Mouse (Mus musculus): ENCODE measurements around the gene Sun5.
A peak's percentile ranks its signal among the peaks of the same experiment; 100 is the strongest.
"Not testable (repeated sequence)": the region's sequence is repeated elsewhere in the genome, so short reads cannot be mapped to it uniquely, and the experiment has no call there.

The Sun5 gene

GRCm38 (mm10) chr2:153870984-153871383, at the start of gene Sun5:
Gene Sun5 (minus strand): TSS chr2:153871084.
- DNase-seq (ENCODE audit: low spot score in 2 of 2), result no peak

DNA sequence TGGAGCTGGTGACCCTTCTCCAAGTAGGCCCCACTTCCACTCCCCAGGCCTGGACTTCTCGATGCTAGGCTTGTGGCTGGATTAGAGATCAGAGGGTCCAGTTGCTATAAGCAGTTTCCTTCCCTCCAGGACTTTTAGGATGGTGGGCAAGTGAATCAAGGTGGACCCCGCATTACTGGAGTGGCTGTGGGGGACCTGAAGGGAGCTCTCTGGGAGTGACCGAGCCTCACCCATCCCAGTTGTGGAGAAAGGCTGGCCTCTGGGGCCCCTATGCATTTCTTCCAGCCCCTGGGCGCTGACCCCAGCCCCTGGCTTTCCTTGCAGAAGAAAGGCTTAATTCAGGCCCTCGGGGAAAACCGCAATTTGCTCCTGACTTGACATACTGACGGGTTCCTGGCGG, 47.0 kb upstream of the Sun5 start, which contains the start of gene Bpifb3:
Bpifb3 (plus strand) TSS at position 301 of the 400 bp plus-strand sequence.
- no peak for DNase-seq (ENCODE audit: low spot score in 2 of 2)

GRCm38 (mm10) chr2:153914151-153914550, 43.3 kb upstream of the Sun5 start:
- peak in 1 of 2 experiments; percentile 23 for DNase-seq (ENCODE audit: low spot score in 2 of 2)

GRCm38 (mm10) chr2:153906626-153907025, 35.7 kb upstream of the Sun5 start:
- DNase-seq (ENCODE audit: low spot score in 2 of 2), result no peak

DNA sequence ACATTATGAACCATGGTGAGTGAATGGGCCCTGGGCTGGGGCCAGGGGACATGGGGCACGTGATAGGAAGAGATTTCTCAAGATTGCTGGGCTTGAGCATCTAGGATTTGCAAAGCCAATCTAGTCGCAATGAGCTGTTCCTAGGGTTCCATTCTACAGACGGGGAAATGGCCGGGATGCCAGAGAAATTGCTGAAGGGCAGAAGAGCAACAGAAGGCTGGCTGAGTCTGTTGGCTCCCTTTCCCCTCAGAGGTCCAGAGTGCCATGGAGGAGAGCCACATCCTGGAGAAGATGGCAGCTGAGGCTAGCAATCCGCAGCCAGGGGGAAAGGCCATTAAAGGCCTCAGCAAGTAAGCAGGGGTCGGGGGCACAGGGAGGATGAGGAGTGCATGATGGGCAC, 31.8 kb upstream of the Sun5 start:
- no peak for DNase-seq (ENCODE audit: low spot score in 2 of 2)

- DNase-seq (ENCODE audit: low spot score in 2 of 2), result no peak
These were observed 29.2 kb upstream of the Sun5 start, which contains the start of gene Bpifb6 for GRCm38 (mm10) chr2:153900088-153900487. Gene Bpifb6 (plus strand): TSS chr2:153900388.

DNA sequence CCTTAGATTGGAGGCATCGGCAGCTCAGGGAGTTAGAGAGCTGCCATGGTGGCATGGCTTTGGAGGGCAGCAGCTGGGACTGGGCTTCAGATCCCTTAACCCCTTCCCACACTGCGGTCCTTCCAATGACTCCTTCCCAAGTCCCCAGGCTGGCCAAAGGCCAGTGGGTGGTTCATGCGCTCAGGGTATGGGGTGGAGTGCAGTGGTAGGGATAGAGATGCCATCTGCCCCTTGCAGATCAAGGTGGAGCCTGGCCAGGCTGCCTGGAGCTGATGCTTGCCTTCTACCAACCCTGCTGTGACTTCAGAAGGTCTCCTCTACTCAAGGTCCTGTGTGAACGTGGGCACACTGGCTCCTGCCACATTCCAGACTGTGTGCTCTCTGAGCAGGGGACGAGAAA, 28.2 kb upstream of the Sun5 start:
- DNase-seq (ENCODE audit: low spot score in 2 of 2), result no peak

GRCm38 (mm10) chr2:153874745-153875144, 3.9 kb upstream of the Sun5 start, which contains the start of gene Bpifb2:
Gene Bpifb2 (plus strand): TSS chr2:153875045.
- DNase-seq (ENCODE audit: low spot score in 2 of 2), result no peak

- no peak for DNase-seq (ENCODE audit: low spot score in 2 of 2)
These were observed 8.9 kb downstream of the Sun5 start for GRCm38 (mm10) chr2:153861960-153862359.

GRCm38 (mm10) chr2:153860715-153861114, 10.2 kb downstream of the Sun5 start:
- DNase-seq (ENCODE audit: low spot score in 2 of 2), result no peak

DNA sequence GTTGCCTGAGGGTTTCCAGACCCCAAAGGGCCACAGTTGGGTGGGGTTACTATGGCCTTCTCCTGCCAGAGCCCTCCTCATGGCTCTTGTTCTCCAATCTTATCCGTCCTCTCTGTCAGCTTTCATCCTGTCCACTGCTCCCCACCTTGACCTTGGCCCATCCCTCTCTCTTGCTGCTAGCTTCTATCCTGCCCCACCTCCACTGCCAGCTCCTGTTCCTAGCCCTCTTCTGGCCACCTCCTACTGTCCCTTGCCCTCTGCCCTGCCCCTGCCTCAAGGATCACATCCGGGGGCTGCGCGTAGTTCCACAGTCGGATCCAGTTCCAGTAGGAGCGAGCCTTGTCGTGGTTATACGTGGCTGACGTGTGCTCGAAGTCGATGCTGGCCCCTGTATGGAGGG, 10.6 kb downstream of the Sun5 start:
- DNase-seq (ENCODE audit: low spot score in 2 of 2), result no peak

DNA sequence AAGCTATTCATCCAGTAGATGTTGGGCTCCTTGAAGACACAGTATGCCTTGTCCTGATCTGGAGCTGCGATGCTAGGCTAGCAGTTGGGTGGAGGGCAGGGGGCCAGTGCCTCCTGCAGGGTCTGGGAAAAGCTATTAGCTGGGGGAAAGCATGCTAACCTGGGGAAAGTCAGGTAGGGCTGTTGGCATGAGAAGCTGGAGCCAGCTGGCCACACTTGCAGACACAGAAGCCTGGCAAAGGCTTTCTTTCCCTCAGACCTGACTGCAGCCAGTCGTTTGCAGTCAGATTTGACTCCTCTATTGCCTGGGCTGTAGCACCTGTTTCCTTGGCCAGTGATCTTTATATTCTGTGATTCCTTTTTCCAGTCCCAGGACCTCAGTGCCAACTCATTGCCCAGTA, 11.3 kb downstream of the Sun5 start:
- no peak for DNase-seq (ENCODE audit: low spot score in 2 of 2)

DNA sequence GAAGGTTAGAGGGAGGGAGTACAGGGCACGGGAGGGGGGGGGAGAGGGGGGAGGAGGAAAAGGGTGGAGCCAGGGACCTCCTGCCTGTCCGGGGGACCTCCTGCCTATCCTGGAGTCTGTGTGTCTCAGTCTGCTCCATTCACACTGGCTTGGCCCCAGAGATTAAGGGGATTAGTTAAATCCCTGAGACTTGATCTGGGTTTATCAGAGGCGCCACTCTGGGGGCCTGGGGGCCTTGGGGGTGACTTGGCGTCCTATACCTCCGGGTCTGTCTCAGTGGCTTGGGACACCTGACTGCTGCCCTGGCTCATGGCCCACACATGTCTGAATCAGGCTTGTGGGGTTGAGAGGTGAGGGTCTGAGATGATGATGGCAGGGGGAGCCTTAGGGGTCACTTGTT, 17.3 kb downstream of the Sun5 start:
- DNase-seq (ENCODE audit: low spot score in 2 of 2), result no peak

GRCm38 (mm10) chr2:153851030-153851360, 19.9 kb downstream of the Sun5 start:
- DNase-seq (ENCODE audit: low spot score in 2 of 2), result peak; percentile 15 to 43

- no peak for DNase-seq (ENCODE audit: low spot score in 2 of 2)
These were observed 20.4 kb downstream of the Sun5 start for GRCm38 (mm10) chr2:153850351-153851029.

DNA sequence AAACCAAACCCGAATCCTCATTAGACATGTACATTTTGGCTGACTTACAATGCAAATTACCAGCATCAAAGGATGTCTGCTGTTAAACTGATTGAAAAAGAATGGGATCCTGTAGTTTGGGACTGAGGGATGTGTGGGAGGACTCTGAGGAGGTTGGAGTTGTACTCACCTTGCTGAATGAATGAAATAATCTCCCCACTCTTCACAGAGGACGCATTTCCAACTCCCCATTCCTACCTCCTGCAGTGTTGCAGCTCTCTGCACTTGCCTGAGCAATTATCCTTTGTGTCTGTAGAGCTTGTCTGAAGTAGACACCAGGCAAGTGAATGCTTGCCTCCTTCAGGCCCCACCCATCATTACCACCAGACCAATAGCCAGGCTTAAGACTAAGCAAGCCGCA, 22.5 kb downstream of the Sun5 start:
- DNase-seq (ENCODE audit: low spot score in 2 of 2), result no peak

DNA sequence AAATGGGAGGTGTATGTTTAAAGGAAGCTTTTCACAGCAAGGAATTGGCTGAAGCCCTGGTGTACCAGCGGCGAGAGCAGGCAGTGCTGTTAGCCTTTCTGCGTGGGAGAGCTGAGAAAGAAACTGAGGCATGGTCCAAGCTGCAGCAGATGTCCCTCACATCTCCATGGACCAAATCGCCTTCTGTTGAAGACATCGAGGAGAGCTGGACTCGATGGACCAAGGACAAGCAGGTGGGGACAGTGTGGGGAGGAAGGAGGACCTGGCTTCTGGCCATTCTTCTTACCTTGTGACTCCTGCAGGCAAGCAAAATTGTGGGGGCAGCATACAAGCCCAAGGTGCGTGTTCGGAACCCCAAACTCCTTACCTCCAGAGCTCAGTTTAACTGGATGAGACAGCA, 28.0 kb downstream of the Sun5 start:
- DNase-seq (ENCODE audit: low spot score in 2 of 2), result no peak

- no peak for DNase-seq (ENCODE audit: low spot score in 2 of 2)
These were observed 37.6 kb downstream of the Sun5 start for GRCm38 (mm10) chr2:153833291-153833690.

DNA sequence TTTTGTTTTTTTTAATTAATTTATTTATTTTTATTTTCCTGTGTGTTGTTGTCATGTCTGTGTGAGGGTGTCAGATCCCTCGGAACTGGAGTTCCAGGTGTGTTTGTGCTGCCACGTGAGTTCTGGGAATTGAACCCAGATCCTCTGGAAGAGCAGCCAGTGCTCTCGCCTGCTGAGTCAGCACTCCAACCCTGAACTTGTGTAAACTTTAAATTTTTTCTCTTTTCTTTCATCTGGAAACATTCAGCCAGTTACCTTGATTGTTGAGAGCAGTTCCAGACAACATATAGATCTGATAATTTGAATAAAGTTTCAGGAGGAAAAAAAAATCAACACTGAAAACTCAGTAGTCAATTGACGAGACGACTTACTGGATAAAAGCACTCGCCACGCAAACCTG, 42.2 kb downstream of the Sun5 start:
- no peak for DNase-seq (ENCODE audit: low spot score in 2 of 2)

DNA sequence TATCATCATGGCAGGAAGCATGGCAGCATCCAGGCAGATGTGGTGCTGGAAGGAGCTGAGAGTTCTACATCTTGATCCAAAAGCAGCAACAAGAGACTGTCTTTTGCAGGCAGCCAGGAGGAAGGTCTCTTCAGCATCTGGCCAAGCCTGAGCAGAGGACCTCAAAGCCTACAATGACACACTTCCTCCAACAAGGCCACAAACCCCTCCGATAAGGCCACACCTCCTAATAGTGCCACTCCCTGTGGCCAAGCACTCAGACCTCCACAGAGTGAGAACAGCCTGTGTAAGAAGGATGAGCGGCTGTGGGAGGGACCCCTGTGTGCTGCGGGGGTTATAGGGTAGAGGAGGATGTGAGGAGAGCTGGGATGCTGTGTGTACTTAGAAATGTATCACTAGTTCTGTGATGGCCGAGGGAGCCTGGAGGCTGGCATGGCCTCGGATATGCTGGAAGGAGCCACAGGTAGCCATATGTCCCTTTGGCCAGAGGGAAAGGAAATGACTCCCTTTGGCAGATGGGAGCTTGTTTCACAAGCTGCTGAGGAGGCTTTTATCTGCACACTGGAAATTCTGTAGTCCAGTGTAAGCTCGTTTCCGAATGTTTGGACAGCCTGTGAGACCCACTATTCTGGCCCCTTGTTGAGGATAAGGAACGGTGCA, 43.6 kb downstream of the Sun5 start:
- no peak for DNase-seq (ENCODE audit: low spot score in 2 of 2)

DNA sequence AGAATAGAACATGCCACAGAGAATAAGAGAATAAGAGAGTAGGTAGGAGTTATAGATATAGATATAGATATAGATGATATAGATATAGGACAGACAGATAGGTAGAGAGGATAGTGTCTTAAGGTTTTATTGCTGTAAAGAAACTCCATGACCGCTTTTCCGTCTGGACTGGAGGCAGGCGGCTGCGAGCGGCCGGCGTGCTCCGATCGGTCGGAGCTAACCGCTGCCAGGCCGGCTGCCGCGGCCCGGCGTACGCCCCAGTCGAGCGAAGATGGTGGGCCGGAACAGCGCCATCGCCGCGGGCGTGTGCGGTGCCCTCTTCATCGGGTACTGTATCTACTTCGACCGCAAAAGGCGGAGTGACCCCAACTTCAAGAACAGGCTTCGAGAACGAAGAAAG, 45.0 kb downstream of the Sun5 start:
- not testable (repeated sequence) for DNase-seq (ENCODE audit: low spot score in 2 of 2)

- DNase-seq (ENCODE audit: low spot score in 2 of 2), result no peak
These were observed 46.3 kb downstream of the Sun5 start for GRCm38 (mm10) chr2:153824593-153824992.

DNA sequence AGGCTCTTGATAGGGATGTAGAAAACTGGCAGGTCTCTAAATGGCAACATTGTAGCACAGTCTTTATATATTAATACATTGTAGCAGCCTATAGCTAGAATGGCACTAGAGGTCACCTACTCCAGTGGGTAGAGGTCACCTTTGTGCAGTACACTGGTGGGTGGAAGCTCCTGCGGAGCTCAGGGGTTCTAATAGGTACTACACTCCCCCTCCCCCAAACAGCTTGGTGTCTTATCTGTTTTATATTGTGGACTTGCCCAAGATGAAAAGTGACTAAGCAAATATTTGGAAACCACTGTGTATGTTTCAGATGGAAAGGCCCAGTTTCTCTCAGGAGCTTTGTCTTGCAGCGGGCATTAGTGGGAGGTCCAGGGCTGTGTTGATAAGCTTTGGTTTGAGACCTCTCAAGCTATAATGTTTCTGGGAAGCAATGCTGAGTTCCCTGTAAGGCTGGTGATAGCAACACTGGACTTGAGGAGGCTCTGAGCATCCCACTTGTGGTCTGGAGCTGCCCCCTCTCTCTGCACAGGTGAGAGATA, 48.8 kb downstream of the Sun5 start:
- DNase-seq (ENCODE audit: low spot score in 2 of 2), result no peak
